Mouse (Mus musculus) limb, embryonic 15.5 days (tissue): ENCODE results near the gene Trim8. TPM values are rescaled to one million over a fixed set of nuclear protein-coding genes. Genes with fewer than 3 reads are reported as not detected.

ENCODE experiments used
- ATAC-seq: fragments of 200-750 bp; cut with Nextera tagmentation; 2 replicates; pipeline ENCODE4 v1.8.0; 2017; ENCODE audit warnings: low read depth, moderate TSS enrichment; ENCODE audit not compliant: insufficient number of reproducible peaks, low FRiP score, low TSS enrichment
- H3K27ac ChIP-seq: fragments of 300-500 bp; sonication (generic); 2 replicates; pipeline ENCODE4 v1.5.1; 2015; ENCODE audit warnings: moderate library complexity, mild to moderate bottlenecking, inconsistent platforms
- H3K27me3 ChIP-seq: fragments of 300-500 bp; sonication (generic); 2 replicates; pipeline ENCODE4 v1.6.1; 2015; ENCODE audit warnings: inconsistent platforms
- H3K36me3 ChIP-seq: fragments of 300-500 bp; sonication (generic); 2 replicates; pipeline ENCODE4 v1.6.1; 2015; ENCODE audit warnings: inconsistent platforms
- H3K4me1 ChIP-seq: fragments of 300-500 bp; sonication (generic); 2 replicates; pipeline ENCODE4 v1.6.1; 2015; ENCODE audit warnings: inconsistent platforms
- H3K4me2 ChIP-seq: fragments of 300-500 bp; sonication (generic); 2 replicates; pipeline ENCODE4 v1.6.1; 2015; ENCODE audit warnings: mild to moderate bottlenecking, inconsistent platforms
- H3K4me3 ChIP-seq: fragments of 300-500 bp; sonication (generic); 2 replicates; pipeline ENCODE4 v1.5.1; 2015; ENCODE audit warnings: mild to moderate bottlenecking, inconsistent platforms
- H3K9ac ChIP-seq: fragments of 300-500 bp; sonication (generic); 2 replicates; pipeline ENCODE4 v1.6.1; 2015; ENCODE audit warnings: inconsistent platforms
- H3K9me3 ChIP-seq: fragments of 300-500 bp; sonication (generic); 2 replicates; pipeline ENCODE4 v1.6.1; 2016; ENCODE audit warnings: inconsistent platforms
- WGBS: fragments of 180-500 bp; shearing (Covaris S2); methylation state at CpG from one replicate; pipeline ENCODE4 v1.1.7; 2015; 5-methylcytosine and 5-hydroxymethylcytosine counted together
- polyA plus RNA-seq: library from polyadenylated mRNA; unstranded; fragments of >200 nt; fragmentation: Nextera tagmentation; extraction: Ambion mirVana; gene quantifications from 2 replicates; pipeline ENCODE4 v1.2.1, GENCODE M21; 2015

Gene Trim8
- polyA plus RNA-seq, 1 experiment from 2014 or later: 15.1 TPM

DNA sequence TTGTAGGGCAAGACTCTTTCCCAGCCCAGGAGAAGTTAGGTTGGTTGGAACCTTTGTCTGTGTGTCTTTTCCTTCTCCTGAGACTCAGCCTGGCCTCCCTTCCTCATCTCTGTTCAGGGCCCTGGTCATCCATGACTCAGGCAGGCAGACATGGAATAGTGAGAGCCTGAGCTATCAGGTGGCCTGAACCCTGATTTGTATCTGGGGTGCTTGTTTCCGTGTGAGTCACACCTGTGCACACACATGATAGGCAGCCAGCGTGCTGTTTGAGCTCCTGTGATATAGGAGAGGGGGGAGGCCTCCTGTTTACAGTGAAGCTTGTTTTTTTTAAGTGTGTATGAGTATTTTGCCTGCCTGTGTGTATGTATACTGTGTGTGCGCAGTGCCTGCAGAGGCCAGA lies 7.7 kb downstream of the Trim8 start:
- Histone ChIP-seq H3K4me3 (no peak overlapping the region), H3K36me3 (peaks cover 72% of the 10 kb centered on the region), H3K27ac (no peak overlapping the region), H3K9ac (no peak overlapping the region), H3K9me3 (no peaks in the 10 kb centered on the region), H3K27me3 (no peaks in the 10 kb centered on the region), H3K4me1 (peaks cover 64% of the 10 kb centered on the region), H3K4me2 (no peak overlapping the region)
- 59% methylated on average over 3 of the region's 3 CpGs for whole genome bisulfite sequencing
- no peak for ATAC-seq

DNA sequence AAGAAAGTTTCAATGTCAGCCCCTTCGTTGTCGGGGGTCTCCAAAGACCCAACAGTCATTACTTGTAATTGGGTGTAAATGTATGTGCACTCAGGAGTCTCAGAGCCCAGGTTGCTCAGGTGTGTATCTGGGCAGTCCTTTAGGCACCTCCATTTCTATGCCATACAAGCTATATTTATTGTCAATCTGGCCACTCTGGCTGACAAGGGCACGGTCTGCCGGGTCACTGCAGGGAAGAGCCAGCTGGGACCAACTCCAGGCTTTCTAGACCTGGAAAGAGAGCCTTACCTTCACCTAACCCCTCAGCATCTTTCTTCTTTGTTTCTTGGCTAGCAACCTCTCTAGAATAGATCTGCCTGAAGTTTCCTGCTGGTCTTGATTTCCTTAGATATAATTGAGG lies 8.2 kb downstream of the Trim8 start:
- H3K9ac ChIP-seq: no peak overlapping the region
- H3K4me1 ChIP-seq: peaks cover 59% of the 10 kb centered on the region
- 0 out of 2 replicates have a peak overlapping the region, but pooled peaks have one; percentile 17 for H3K27ac ChIP-seq
- 87% methylated on average over 4 of the region's 4 CpGs for WGBS
- no peaks in the 10 kb centered on the region for H3K27me3 ChIP-seq
- H3K36me3 ChIP-seq: peaks cover 77% of the 10 kb centered on the region
- no peak for ATAC-seq
- H3K4me2 ChIP-seq: no peak overlapping the region
- no peak overlapping the region for H3K4me3 ChIP-seq
- H3K9me3 ChIP-seq: no peaks in the 10 kb centered on the region

DNA sequence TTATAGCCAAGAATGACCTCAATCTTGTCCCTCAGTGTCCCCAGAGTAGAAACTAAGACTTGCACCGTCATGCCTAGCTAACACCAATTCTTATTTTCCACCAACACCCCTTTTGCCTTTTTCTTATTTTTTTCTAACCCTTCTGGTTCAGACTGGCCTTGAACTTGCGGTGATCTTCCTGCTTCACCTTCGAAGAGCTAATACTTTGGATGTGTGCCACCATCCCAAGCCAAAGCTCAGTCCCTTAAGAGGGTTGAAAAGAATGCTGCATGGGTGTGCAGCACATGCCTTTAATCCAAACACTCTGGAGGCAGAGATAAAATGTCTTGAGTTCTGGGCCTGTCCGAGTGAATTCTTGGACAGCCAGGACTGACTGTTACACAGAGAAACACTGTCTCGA lies 8.9 kb downstream of the Trim8 start:
- no peak for ATAC-seq
- Histone ChIP-seq H3K27me3 (no peaks in the 10 kb centered on the region), H3K27ac (0 out of 2 replicates have a peak overlapping the region, but pooled peaks have one; percentile 17), H3K4me2 (no peak overlapping the region), H3K4me3 (no peak overlapping the region), H3K9me3 (no peaks in the 10 kb centered on the region), H3K4me1 (peaks cover 52% of the 10 kb centered on the region), H3K9ac (no peak overlapping the region), H3K36me3 (peaks cover 79% of the 10 kb centered on the region)
- 65% methylated on average over 5 of the region's 5 CpGs for WGBS

DNA sequence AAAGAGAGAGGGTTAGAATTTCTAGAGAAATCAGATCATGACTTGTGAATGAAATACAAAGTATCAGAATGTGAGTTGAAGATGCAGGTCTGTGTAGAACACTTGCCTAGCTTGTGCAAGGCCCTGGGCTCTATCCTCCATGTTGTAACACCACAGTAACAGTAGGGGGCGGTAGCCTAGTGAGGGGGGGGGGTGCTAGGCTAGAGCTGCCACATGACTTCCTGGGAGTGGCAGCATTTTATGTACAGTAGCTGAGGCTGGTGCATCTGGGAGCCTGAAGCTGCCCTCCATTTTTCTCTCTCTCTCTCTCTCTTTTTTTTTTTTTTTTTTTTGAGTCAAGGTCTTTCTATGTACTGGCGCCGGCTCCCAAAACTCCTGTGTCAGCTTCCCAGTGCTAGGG lies 9.3 kb downstream of the Trim8 start:
- Histone ChIP-seq H3K9me3 (no peaks in the 10 kb centered on the region), H3K9ac (no peak overlapping the region), H3K27ac (peak overlapping the region; percentile 59), H3K4me2 (no peak overlapping the region), H3K4me1 (peaks cover 48% of the 10 kb centered on the region), H3K36me3 (peaks cover 79% of the 10 kb centered on the region), H3K27me3 (no peaks in the 10 kb centered on the region), H3K4me3 (no peak overlapping the region)
- no peak for ATAC-seq
- WGBS: 58% methylated on average over 3 of the region's 3 CpGs

DNA sequence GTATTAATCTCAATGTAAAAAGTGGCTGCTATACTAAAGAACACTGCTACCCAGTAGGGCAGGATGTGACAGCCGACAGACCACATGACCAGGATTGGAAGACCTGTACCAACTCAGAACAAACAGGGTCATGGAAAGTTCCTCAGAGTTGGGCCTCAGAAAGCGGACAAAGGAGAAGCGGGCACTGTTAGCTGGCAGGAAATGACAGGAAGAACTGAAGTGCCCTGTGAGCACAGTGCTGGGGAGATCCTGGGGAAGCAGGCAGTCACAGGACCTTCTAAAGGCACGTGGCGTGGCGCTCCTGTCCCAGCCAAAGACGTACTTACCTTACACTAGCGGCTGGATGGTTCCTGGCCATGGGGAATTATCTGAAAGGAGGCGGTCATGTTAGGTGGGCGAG lies 9.8 kb downstream of the Trim8 start:
- no peak for ATAC-seq
- H3K27me3 ChIP-seq: no peaks in the 10 kb centered on the region
- H3K4me3 ChIP-seq: no peak overlapping the region
- H3K9me3 ChIP-seq: no peaks in the 10 kb centered on the region
- 86% methylated on average over 10 of the region's 10 CpGs for WGBS
- H3K36me3 ChIP-seq: peaks cover 80% of the 10 kb centered on the region
- H3K27ac ChIP-seq: peak overlapping the region; percentile 59; the same call in 1 of the 2 replicates
- peaks cover 44% of the 10 kb centered on the region for H3K4me1 ChIP-seq
- no peak overlapping the region for H3K4me2 ChIP-seq
- H3K9ac ChIP-seq: no peak overlapping the region

DNA sequence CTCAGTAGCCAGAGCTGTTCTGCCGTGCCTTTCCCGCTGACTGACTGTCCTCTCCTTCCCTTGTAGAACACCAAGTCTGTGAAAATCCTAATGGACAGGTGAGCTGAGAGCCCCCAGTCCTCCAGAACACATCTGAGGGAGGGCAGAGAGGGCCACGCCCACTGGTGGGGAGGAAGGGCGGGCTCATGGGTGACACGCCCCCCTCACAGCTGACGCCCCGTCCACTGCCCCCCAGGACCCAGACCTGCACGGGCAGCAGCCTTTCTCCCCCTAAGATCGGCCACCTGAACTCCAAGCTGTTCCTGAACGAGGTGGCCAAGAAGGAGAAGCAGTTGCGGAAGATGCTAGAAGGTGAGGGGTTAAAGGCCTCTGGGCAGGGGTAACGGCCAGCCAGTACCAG lies 12.9 kb downstream of the Trim8 start:
- peaks cover 53% of the 10 kb centered on the region for H3K36me3 ChIP-seq
- H3K9me3 ChIP-seq: no peaks in the 10 kb centered on the region
- H3K4me3 ChIP-seq: no peak overlapping the region
- no peak overlapping the region for H3K27ac ChIP-seq
- no peak for ATAC-seq
- peaks cover 40% of the 10 kb centered on the region for H3K4me1 ChIP-seq
- 79% methylated on average over 12 of the region's 12 CpGs for WGBS
- no peaks in the 10 kb centered on the region for H3K27me3 ChIP-seq
- no peak overlapping the region for H3K9ac ChIP-seq
- no peak overlapping the region for H3K4me2 ChIP-seq

DNA sequence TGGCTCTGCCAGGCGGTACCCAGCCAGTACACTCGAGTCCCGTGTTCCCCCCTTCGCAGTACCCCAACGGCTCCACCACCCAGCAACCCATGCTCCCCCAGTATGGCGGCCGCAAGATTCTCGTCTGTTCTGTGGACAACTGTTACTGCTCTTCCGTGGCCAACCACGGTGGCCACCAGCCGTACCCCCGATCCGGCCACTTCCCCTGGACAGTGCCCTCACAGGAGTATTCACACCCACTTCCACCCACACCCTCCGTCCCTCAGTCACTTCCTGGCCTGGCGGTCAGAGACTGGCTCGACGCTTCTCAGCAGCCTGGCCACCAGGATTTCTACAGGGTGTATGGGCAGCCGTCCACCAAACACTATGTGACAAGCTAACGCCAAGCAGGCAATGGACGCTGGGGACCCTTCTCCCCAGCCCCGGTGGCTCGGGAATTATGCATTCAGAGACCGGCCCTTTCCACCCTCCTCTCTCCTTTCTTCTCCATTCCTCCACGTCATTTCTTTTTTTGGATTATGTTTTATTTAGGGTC lies 13.9 kb downstream of the Trim8 start:
- peaks cover 32% of the 10 kb centered on the region for H3K4me1 ChIP-seq
- no peak overlapping the region for H3K9ac ChIP-seq
- ATAC-seq: no peak
- no peak overlapping the region for H3K4me3 ChIP-seq
- H3K27me3 ChIP-seq: no peaks in the 10 kb centered on the region
- peaks cover 46% of the 10 kb centered on the region for H3K36me3 ChIP-seq
- no peak overlapping the region for H3K4me2 ChIP-seq
- H3K27ac ChIP-seq: no peak overlapping the region
- H3K9me3 ChIP-seq: no peaks in the 10 kb centered on the region
- WGBS: 90% methylated on average over 24 of the region's 24 CpGs

DNA sequence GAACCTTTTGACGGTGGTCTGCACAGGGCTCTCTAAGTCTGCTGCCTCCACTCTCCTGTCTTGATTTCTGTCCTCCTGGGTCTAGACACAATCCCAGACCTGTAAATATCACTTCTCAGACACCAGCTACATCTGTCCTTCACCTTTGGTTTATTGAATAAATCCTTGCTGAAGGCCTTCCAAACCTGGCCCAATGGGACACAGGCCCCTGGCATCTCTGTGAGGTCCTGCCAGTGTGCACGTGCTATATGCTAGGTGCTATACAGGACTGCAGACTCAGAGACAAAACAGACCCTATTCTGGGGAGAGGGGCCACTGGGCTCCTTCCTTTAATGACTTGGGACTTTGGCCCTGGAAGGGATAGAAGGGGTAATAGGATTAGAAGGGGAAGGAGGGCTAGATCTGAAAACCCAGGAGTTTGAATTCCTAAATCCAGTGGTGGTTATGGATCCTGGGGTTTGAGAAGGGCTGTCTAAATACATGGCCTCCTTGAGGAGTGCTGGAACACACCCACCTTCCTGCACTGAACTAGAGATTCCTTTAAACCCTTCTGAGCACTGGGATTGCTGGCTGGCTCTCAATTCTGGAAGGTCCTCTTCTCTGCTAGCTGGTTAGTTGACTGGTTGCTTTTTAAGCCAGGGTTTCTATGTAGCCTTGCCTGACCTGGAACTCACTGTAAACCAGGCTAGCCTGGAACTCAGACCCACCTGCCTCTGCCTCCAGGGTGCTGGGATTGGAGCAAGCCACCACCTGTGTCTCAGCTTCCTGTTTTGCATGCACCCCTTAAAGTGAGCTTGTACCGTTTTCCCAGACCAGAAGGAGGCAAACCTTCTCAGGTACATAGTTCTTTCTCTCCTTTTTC lies 15.4 kb downstream of the Trim8 start:
- Histone ChIP-seq H3K9ac (no peak overlapping the region), H3K4me3 (no peak overlapping the region), H3K4me2 (no peak overlapping the region), H3K36me3 (peaks cover 40% of the 10 kb centered on the region), H3K27ac (peak overlapping the region; percentile 75; the same call in 1 of the 2 replicates), H3K9me3 (no peaks in the 10 kb centered on the region), H3K27me3 (no peaks in the 10 kb centered on the region), H3K4me1 (peaks cover 27% of the 10 kb centered on the region)
- WGBS: 51% methylated on average over 3 of the region's 3 CpGs
- ATAC-seq: no peak

DNA sequence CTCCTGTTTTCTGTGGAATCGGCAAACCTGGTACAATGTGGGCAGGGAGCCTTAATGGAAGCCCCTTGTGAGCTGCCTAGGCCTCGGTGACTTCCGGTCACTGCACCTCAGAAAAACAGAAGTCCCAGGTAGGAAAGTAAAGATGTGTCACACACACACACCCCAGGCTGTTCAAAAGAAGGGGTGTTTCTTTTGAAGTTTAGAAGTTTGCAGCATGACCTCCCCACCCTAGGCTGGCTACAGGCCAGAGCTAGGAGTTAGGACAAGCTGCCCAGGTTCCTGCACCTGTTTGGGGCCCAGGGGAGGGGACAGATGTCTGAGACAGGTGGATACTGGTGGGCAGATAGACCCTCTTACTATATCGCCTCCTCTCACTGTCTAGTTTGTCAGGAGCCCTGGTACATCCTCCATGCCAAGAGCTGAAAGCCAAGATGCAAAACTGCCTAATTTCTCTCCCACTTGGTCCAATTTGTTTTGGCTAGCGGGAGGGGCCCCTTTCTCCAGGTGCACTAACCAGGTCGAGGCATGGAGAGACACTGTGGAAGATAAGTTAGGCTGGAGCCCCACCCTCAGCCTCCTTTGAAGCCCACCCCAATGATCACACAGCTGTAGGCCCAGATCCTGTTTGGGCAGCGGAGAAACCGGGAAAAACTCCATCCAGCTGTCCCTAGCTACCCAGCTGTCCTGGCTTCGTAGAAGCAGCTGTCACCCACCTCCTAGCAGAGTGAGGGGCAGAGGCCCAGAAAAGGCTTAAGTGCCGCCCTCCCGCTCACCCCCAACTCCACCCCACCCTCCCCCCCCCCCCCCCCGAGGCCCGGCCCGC lies 16.2 kb downstream of the Trim8 start:
- ATAC-seq: peak; percentile 50
- Histone ChIP-seq H3K27me3 (no peaks in the 10 kb centered on the region), H3K9me3 (no peaks in the 10 kb centered on the region), H3K4me2 (peak overlapping the region; percentile 54), H3K27ac (peak overlapping the region; percentile 75), H3K4me3 (peak overlapping the region; percentile 27), H3K4me1 (peaks cover 33% of the 10 kb centered on the region), H3K9ac (0 out of 2 replicates have a peak overlapping the region, but pooled peaks have one; percentile 10), H3K36me3 (peaks cover 32% of the 10 kb centered on the region)
- WGBS: 29% methylated on average over 9 of the region's 14 CpGs

DNA sequence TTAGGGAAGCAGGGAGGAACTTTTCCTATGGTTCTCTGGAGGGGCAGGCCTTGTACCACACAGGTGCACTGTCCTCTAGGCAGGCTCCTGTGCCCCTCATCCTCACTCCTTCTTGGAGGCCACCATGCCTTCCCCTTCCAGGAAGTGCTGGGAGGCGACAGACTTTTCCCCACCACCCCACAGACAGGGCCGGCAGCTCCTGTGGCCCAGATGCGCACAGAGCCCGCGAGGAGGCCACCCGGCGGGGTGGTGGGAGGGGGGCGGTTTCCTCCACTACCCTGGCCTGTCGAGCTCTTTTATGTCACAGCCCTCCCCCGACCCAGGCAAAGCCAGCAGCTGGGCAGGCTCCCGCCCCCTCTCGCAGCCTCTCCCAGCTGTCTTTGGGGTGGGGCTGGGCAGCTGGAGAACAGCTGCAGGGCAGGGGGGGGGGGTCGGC lies 16.9 kb downstream of the Trim8 start:
- Histone ChIP-seq H3K4me2 (peak overlapping the region; percentile 54), H3K36me3 (peaks cover 26% of the 10 kb centered on the region), H3K27ac (peak overlapping the region; percentile 75), H3K4me3 (peak overlapping the region; percentile 27), H3K27me3 (no peaks in the 10 kb centered on the region), H3K9ac (0 out of 2 replicates have a peak overlapping the region, but pooled peaks have one; percentile 10), H3K9me3 (no peaks in the 10 kb centered on the region), H3K4me1 (peaks cover 39% of the 10 kb centered on the region)
- peak; percentile 74 for ATAC-seq
- WGBS: 0% methylated on average over 12 of the region's 13 CpGs

DNA sequence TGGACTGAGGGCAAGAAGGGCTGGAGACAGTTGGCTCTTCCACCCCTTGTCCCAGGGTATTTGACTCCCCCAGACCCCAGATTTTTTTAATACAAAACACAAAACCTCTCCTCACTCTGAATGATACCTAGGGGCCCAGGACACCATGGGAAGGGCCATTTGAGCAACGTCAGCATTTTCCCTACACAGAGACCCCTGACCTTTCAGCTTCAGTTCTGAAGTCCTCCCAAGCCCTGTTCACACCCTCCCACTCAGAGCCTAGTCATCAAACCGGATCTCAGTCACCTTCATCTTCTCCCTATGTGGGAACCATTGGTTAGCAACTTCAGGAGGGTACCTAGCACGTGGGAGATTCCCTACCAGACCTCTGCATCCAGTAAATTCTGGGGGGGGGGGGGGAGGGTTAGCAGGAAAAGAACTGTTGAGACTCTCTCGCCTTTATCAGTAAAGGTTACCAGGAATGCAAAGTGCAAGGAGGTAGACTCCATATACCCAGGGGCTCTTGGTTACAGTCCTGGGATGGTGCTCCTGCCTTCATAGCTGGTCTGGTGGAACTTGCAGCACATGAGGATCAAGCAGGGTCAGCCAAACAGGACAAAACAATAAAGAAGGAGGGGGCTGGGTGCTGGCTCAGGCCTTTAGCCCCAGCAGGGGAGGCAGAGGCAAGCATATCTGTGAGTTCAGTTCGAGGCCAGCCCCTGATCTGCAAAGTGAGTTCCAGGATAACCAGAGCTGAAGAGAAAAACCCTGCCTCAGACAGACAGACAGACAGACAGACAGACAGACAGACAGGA lies 17.5 kb downstream of the Trim8 start:
- no peaks in the 10 kb centered on the region for H3K9me3 ChIP-seq
- H3K36me3 ChIP-seq: peaks cover 19% of the 10 kb centered on the region
- peak overlapping the region; percentile 75; the same call in 1 of the 2 replicates for H3K27ac ChIP-seq
- ATAC-seq: no peak
- H3K27me3 ChIP-seq: no peaks in the 10 kb centered on the region
- peak overlapping the region; percentile 27; the same call in 1 of the 2 replicates for H3K4me3 ChIP-seq
- WGBS: 19% methylated on average over 5 of the region's 5 CpGs
- peaks cover 45% of the 10 kb centered on the region for H3K4me1 ChIP-seq
- peak overlapping the region; percentile 54 for H3K4me2 ChIP-seq
- no peak overlapping the region for H3K9ac ChIP-seq
